Mouse (Mus musculus) limb, embryonic 12.5 days (tissue): ENCODE measurements around the gene Olfr700. TPM values are rescaled to one million over a fixed set of nuclear protein-coding genes. Genes with fewer than 3 reads are reported as not detected.

Experiments
- polyA plus RNA-seq: library from polyadenylated mRNA; unstranded; fragments of >200 nt; fragmentation: Nextera tagmentation; extraction: Ambion mirVana; gene quantifications from 2 replicates; pipeline ENCODE4 v1.2.1, GENCODE M21; 2016

Gene Olfr700
- polyA plus RNA-seq, 1 experiment from 2014 or later = not detected

Other genes starting within 250 kb of the Olfr700 start
- not detected in 2 replicates for gene Olfr693, start 128.2 kb downstream of the Olfr700 start, polyA plus RNA-seq
- not detected in 2 replicates for gene Olfr694, start 117.0 kb downstream of the Olfr700 start, polyA plus RNA-seq
- not detected in 2 replicates for gene Olfr695, start 92.4 kb downstream of the Olfr700 start, polyA plus RNA-seq
- gene Olfr697, start 66.4 kb downstream of the Olfr700 start, polyA plus RNA-seq = not detected in 2 replicates
- gene Olfr698, start 53.4 kb downstream of the Olfr700 start, polyA plus RNA-seq = not detected in 2 replicates
- not detected in 2 replicates for gene Olfr699, start 15.6 kb downstream of the Olfr700 start, polyA plus RNA-seq
- not detected in 2 replicates for gene Olfr701, start 5.3 kb upstream of the Olfr700 start, polyA plus RNA-seq
- gene Olfr702, start 25.1 kb upstream of the Olfr700 start, polyA plus RNA-seq = not detected in 2 replicates
- gene Olfr703, start 34.5 kb upstream of the Olfr700 start, polyA plus RNA-seq = not detected in 2 replicates
- gene Olfr704, start 54.4 kb upstream of the Olfr700 start, polyA plus RNA-seq = not detected in 2 replicates
- not detected in 2 replicates for gene Olfr705, start 68.1 kb upstream of the Olfr700 start, polyA plus RNA-seq
- gene Olfr706, start 79.3 kb upstream of the Olfr700 start, polyA plus RNA-seq = not detected in 2 replicates
- gene Olfr707, start 92.4 kb upstream of the Olfr700 start, polyA plus RNA-seq = not detected in 2 replicates
- gene Olfr1532-ps1, start 99.2 kb upstream of the Olfr700 start, polyA plus RNA-seq = not detected in 2 replicates
- not detected in 2 replicates for gene Olfr709-ps1, start 123.4 kb upstream of the Olfr700 start, polyA plus RNA-seq
- not detected in 2 replicates for gene Olfr710, start 139.5 kb upstream of the Olfr700 start, polyA plus RNA-seq
- gene Olfr6, start 155.1 kb upstream of the Olfr700 start, polyA plus RNA-seq = not detected in 2 replicates
- gene Olfr711, start 166.6 kb upstream of the Olfr700 start, polyA plus RNA-seq = not detected in 2 replicates
- gene Olfr2, start 197.2 kb upstream of the Olfr700 start, polyA plus RNA-seq = not detected in 2 replicates
- gene Olfr713, start 222.3 kb upstream of the Olfr700 start, polyA plus RNA-seq = not detected in 2 replicates